In the genomic region with DNA sequence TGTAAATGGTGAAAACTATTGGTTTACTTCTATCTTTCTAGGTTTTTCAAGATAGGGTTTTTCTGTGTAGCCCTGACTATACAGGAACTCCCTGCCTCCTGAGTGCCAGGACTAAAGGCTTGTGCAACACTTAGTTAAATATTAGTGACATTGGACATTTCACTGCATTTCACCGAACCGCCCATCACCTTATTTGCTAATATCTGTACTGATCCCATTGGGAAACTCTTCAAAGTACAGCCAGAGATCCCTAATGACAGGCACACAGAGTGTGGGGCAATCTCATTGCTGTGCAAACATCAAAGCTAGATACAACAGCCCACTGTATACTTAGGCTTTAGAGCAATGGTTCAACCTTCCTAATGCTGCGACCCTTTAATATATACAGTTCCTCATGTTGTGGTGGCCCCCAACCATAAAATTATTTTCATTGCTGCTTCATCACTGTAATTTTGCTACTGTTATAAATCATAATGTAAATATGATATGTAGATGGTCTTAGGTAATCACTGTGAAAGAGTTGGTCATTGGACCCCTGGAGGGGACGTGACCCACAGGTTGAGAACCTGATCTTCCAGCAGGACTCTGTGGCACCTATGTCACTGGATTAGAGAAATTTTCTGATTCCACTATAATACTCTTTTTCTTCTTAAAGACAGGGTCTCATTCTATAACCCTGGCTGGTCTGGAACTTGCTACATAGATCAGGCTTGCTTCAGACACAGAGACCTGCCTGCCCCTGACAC, we compare ENCODE assay signal across 21 mouse cellular contexts.
A peak's percentile ranks its signal among the peaks of the same experiment; 100 is the strongest.
DNase-seq lines count a peak whose midpoint lies in the region; ATAC-seq and TF ChIP-seq lines count a peak whose summit lies in the region.
"Had no signal": no experiment of that assay in that cellular context is flagged by ENCODE, and none has a peak within 500 bp of the region (broad histone marks: within the 10 kb centered on the region; RNA-seq: fewer than 3 reads in every experiment).

No protein-coding gene starts in this region.

- H3K27me3 ChIP-seq in intestine, embryonic 16.5 days (replicated peaks; ENCODE audit: control insufficient read depth, insufficient read depth, low read length) = no peaks in the 10 kb centered on the region
- H3K27me3 ChIP-seq in liver, embryonic 16.5 days (ENCODE audit: control insufficient read depth, insufficient read depth, low read depth, low read length) = no peaks in the 10 kb centered on the region
- H3K27me3 ChIP-seq in thymus, adult 2 months (ENCODE audit: control insufficient read depth, insufficient read depth, low read length) = no peaks in the 10 kb centered on the region
- H3K27me3 ChIP-seq: forebrain, embryonic 13.5 days; heart, embryonic 15.5 days; midbrain, embryonic 15.5 days had no signal

- H3K36me3 ChIP-seq in intestine, embryonic 16.5 days (ENCODE audit: control insufficient read depth, insufficient read depth, low read length) = no peaks in the 10 kb centered on the region
- no peaks in the 10 kb centered on the region for H3K36me3 ChIP-seq in liver, embryonic 16.5 days (ENCODE audit: control insufficient read depth, insufficient read depth)
- H3K36me3 ChIP-seq in thymus, adult 2 months (ENCODE audit: control insufficient read depth, insufficient read depth, low read length) = no peaks in the 10 kb centered on the region
- H3K36me3 ChIP-seq: midbrain, embryonic 15.5 days had no signal

- peak; percentile 93 for ATAC-seq in intestine, embryonic 16.5 days
- peak; percentile 95 for ATAC-seq in liver, embryonic 16.5 days (ENCODE audit: low read depth)
- ATAC-seq: forebrain, embryonic 13.5 days; hindbrain, embryonic 16.5 days; midbrain, embryonic 15.5 days had no signal

- WGBS in intestine, embryonic 16.5 days = 70% methylated on average over 4 of the region's 4 CpGs
- 62% methylated on average over 4 of the region's 4 CpGs for WGBS in liver, embryonic 16.5 days (ENCODE audit: insufficient replicate concordance)
- 96% methylated on average over 4 of the region's 4 CpGs for WGBS in thymus, adult 2 months

- DNase-seq in kidney, adult 9 months = peak; percentile 8
- DNase-seq in kidney, postnatal 14 days = no peak
- DNase-seq in fat pad, adult 2 months (ENCODE audit: extremely low read depth, low read depth, low spot score) = peak; percentile 52
- no peak for DNase-seq in thymus, adult 2 months
- no peak for DNase-seq in heart, postnatal 36 days
- DNase-seq: cerebellum, adult 9-10 months; gastrocnemius, postnatal 10 days; heart, adult 2 months; layer of hippocampus, adult 9-11 months; lung, embryonic 14.5 days; right cerebral cortex, postnatal 25 days; thymus, postnatal 36 days had no signal

- intact Hi-C loops in heart, postnatal 36 days (cut with DNase I) = no loop called here

- TF ChIP-seq POLR2A in thymus, adult 2 months (IDR thresholded peaks at IDR 0.05; ENCODE audit: control insufficient read depth, extremely low read depth, insufficient read depth, low read length, poor library complexity) = no peak

- H3K9me3 ChIP-seq in intestine, embryonic 16.5 days (ENCODE audit: control insufficient read depth, low read length) = no peaks in the 10 kb centered on the region
- no peaks in the 10 kb centered on the region for H3K9me3 ChIP-seq in liver, embryonic 16.5 days (replicated peaks; ENCODE audit: control insufficient read depth, low read length)
- H3K9me3 ChIP-seq: forebrain, embryonic 13.5 days; heart, embryonic 15.5 days; limb, embryonic 10.5 days; megakaryocyte, embryonic 14.5 days; midbrain, embryonic 15.5 days had no signal

- H3K4me1 ChIP-seq in intestine, embryonic 16.5 days (ENCODE audit: control insufficient read depth, insufficient read depth, low read length) = peaks cover 14% of the 10 kb centered on the region
- H3K4me1 ChIP-seq in liver, embryonic 16.5 days (ENCODE audit: control insufficient read depth, low read depth, low read length) = no peaks in the 10 kb centered on the region; the same call in none of the 2 replicates
- no peaks in the 10 kb centered on the region for H3K4me1 ChIP-seq in thymus, adult 2 months (replicated peaks; ENCODE audit: control insufficient read depth, insufficient read depth, low read length)
- H3K4me1 ChIP-seq: limb, embryonic 10.5 days; megakaryocyte, embryonic 14.5 days; midbrain, embryonic 15.5 days had no signal

- no peak overlapping the region for H3K4me2 ChIP-seq in intestine, embryonic 16.5 days (ENCODE audit: low read depth, low read length)
- H3K4me2 ChIP-seq in liver, embryonic 16.5 days (ENCODE audit: low read depth, low read length) = no peak overlapping the region
- H3K4me2 ChIP-seq: forebrain, embryonic 13.5 days; heart, embryonic 15.5 days; lung, embryonic 14.5 days; midbrain, embryonic 15.5 days had no signal

- H3K27ac ChIP-seq in intestine, embryonic 16.5 days (ENCODE audit: low read length) = peak overlapping the region; percentile 4; the same call in 1 of the 2 replicates
- H3K27ac ChIP-seq in liver, embryonic 16.5 days (ENCODE audit: low read length) = peak overlapping the region; percentile 81
- no peak overlapping the region for H3K27ac ChIP-seq in thymus, adult 2 months (ENCODE audit: control insufficient read depth, insufficient read depth, low read length)
- H3K27ac ChIP-seq: forebrain, embryonic 13.5 days; heart, adult 2 months; heart, embryonic 15.5 days; left cerebral cortex, adult 2 months; limb, embryonic 10.5 days; midbrain, embryonic 15.5 days had no signal

- no peak overlapping the region for H3K4me3 ChIP-seq in intestine, embryonic 16.5 days (ENCODE audit: low read length)
- H3K4me3 ChIP-seq in liver, embryonic 16.5 days (ENCODE audit: low read depth, low read length) = no peak overlapping the region
- no peak overlapping the region for H3K4me3 ChIP-seq in thymus, adult 2 months (ENCODE audit: control insufficient read depth, insufficient read depth, low read length)
- H3K4me3 ChIP-seq: forebrain, embryonic 13.5 days; heart, adult 2 months; heart, embryonic 15.5 days; left cerebral cortex, adult 2 months; limb, embryonic 10.5 days; megakaryocyte, embryonic 14.5 days; midbrain, embryonic 15.5 days had no signal

- TF ChIP-seq CTCF in thymus, adult 2 months (IDR thresholded peaks at IDR 0.05; ENCODE audit: borderline replicate concordance, control insufficient read depth, extremely low read depth, insufficient read depth, low read length, poor library complexity) = no peak

- H3K9ac ChIP-seq in intestine, embryonic 16.5 days (ENCODE audit: low read depth, low read length) = no peak overlapping the region
- no peak overlapping the region for H3K9ac ChIP-seq in liver, embryonic 16.5 days (ENCODE audit: low read depth, low read length)
- H3K9ac ChIP-seq: forebrain, embryonic 13.5 days; heart, embryonic 15.5 days; lung, embryonic 14.5 days; midbrain, embryonic 15.5 days had no signal

Comparison
In these comparisons a context has a peak if more than half of its experiments do, and no peak if none do; other contexts are left out.
1. DNase-seq: peak in kidney, adult 9 months (single experiment) and fat pad, adult 2 months (single experiment); none in kidney, postnatal 14 days (single experiment), thymus, adult 2 months (single experiment) and heart, postnatal 36 days (0 of 2).